Mouse (Mus musculus) heart, embryonic 10.5 days (tissue): ENCODE measurements around the gene Vmn1r86. TPM values are rescaled to one million over a fixed set of nuclear protein-coding genes. Genes with fewer than 3 reads are reported as not detected.
"Not testable (repeated sequence)": the region's sequence is repeated elsewhere in the genome, so short reads cannot be mapped to it uniquely, and the experiment has no call there.

ENCODE experiments used
- DNase-seq: peaks from one replicate; pipeline ENCODE4 v3.0.0-alpha.2; 2017; ENCODE audit warnings: low spot score
- H3K27ac ChIP-seq: fragments of 300-500 bp; sonication (generic); 2 replicates; pipeline ENCODE4 v1.5.1; 2016; ENCODE audit warnings: mild to moderate bottlenecking
- H3K27me3 ChIP-seq: fragments of 300-500 bp; sonication (generic); 2 replicates; pipeline ENCODE4 v1.6.1; 2016; ENCODE audit warnings: mild to moderate bottlenecking; ENCODE audit not compliant: poor library complexity, insufficient read depth, severe bottlenecking
- H3K36me3 ChIP-seq: fragments of 300-500 bp; sonication (generic); 2 replicates; pipeline ENCODE4 v1.6.1; 2016; ENCODE audit warnings: mild to moderate bottlenecking, moderate library complexity
- H3K4me1 ChIP-seq: fragments of 300-500 bp; sonication (generic); 2 replicates; pipeline ENCODE4 v1.6.1; 2016; ENCODE audit warnings: mild to moderate bottlenecking
- H3K4me3 ChIP-seq: fragments of 300-500 bp; sonication (generic); 2 replicates; pipeline ENCODE4 v1.5.1; 2016; ENCODE audit warnings: mild to moderate bottlenecking, moderate library complexity
- H3K9me3 ChIP-seq: fragments of 300-500 bp; sonication (generic); 2 replicates; pipeline ENCODE4 v1.6.1; 2016; ENCODE audit warnings: mild to moderate bottlenecking, moderate library complexity
- WGBS: fragments of 180-500 bp; shearing (Covaris S2); methylation state at CpG from one replicate; pipeline ENCODE4 v1.1.7; 2016; 5-methylcytosine and 5-hydroxymethylcytosine counted together
- polyA plus RNA-seq: library from polyadenylated mRNA; unstranded; fragments of >200 nt; fragmentation: Nextera tagmentation; extraction: Ambion mirVana; gene quantifications from 2 replicates; pipeline ENCODE4 v1.2.1, GENCODE M21; 2016

Gene Vmn1r86
- polyA plus RNA-seq = not detected in 2 replicates

- H3K27me3 ChIP-seq = no peaks in the 10 kb centered on the region
- DNase-seq = no peak
- H3K9me3 ChIP-seq = no peaks in the 10 kb centered on the region
- H3K4me3 ChIP-seq = no peak within 1 kb of the TSS
- no peak within 1 kb of the TSS for H3K27ac ChIP-seq
- no peaks in the 10 kb centered on the region for H3K36me3 ChIP-seq
- no peaks in the 10 kb centered on the region for H3K4me1 ChIP-seq
Measured at GRCm38 (mm10) chr7:13119817-13120216, at the start of gene Vmn1r86. Gene Vmn1r86 (minus strand): TSS chr7:13119917.

GRCm38 (mm10) chr7:13159268-13159667 is 39.6 kb upstream of the Vmn1r86 start, which contains the start of gene Vmn1r88:
Gene Vmn1r88 (plus strand): TSS chr7:13159568.
- Histone ChIP-seq H3K4me3 (no peak within 1 kb of the TSS), H3K4me1 (no peaks in the 10 kb centered on the region), H3K9me3 (0 out of 2 replicates have a peak, but pooled peaks cover 6% of the 10 kb centered on the region)

GRCm38 (mm10) chr7:13140057-13140456 is 20.3 kb upstream of the Vmn1r86 start, which contains the start of gene Vmn1r87:
Gene Vmn1r87 (minus strand): TSS chr7:13140157.
- DNase-seq = no peak
- Histone ChIP-seq H3K36me3 (no peaks in the 10 kb centered on the region), H3K4me3 (no peak within 1 kb of the TSS), H3K27me3 (no peaks in the 10 kb centered on the region), H3K4me1 (no peaks in the 10 kb centered on the region), H3K27ac (no peak within 1 kb of the TSS), H3K9me3 (no peaks in the 10 kb centered on the region)
- WGBS = 58% methylated on average over 1 of the region's 1 CpGs

More at GRCm38 (mm10) chr7:13159268-13159667, 39.6 kb upstream of the Vmn1r86 start, which contains the start of gene Vmn1r88:
- H3K27me3 ChIP-seq = no peaks in the 10 kb centered on the region
- no peak for DNase-seq
- H3K36me3 ChIP-seq = no peaks in the 10 kb centered on the region
- H3K27ac ChIP-seq = no peak within 1 kb of the TSS

GRCm38 (mm10) chr7:13137340-13137739 is 17.6 kb upstream of the Vmn1r86 start:
- DNase-seq = no peak
- no peak overlapping the region for H3K4me3 ChIP-seq
- no peaks in the 10 kb centered on the region for H3K4me1 ChIP-seq
- H3K27ac ChIP-seq = no peak overlapping the region
- no peaks in the 10 kb centered on the region for H3K9me3 ChIP-seq
- no peaks in the 10 kb centered on the region for H3K27me3 ChIP-seq
- no peaks in the 10 kb centered on the region for H3K36me3 ChIP-seq

GRCm38 (mm10) chr7:13131856-13132255 is 12.1 kb upstream of the Vmn1r86 start:
- 77% methylated on average over 2 of the region's 2 CpGs for WGBS
- no peak for DNase-seq
- no peaks in the 10 kb centered on the region for H3K9me3 ChIP-seq
- H3K27me3 ChIP-seq = no peaks in the 10 kb centered on the region
- H3K27ac ChIP-seq = no peak overlapping the region
- H3K4me3 ChIP-seq = no peak overlapping the region
- H3K36me3 ChIP-seq = no peaks in the 10 kb centered on the region
- no peaks in the 10 kb centered on the region for H3K4me1 ChIP-seq

- H3K36me3 ChIP-seq, H3K27ac ChIP-seq, H3K4me1 ChIP-seq, DNase-seq, H3K27me3 ChIP-seq, H3K9me3 ChIP-seq: not testable (repeated sequence)
- WGBS = 1% methylated on average over 21 of the region's 34 CpGs
- peak overlapping the region; percentile 40 for H3K4me3 ChIP-seq
Measured at GRCm38 (mm10) chr7:13123554-13124153, 3.9 kb upstream of the Vmn1r86 start.

- Histone ChIP-seq H3K27me3 (no peaks in the 10 kb centered on the region), H3K4me1 (no peaks in the 10 kb centered on the region), H3K36me3 (no peaks in the 10 kb centered on the region), H3K4me3 (no peak within 1 kb of the TSS), H3K9me3 (no peaks in the 10 kb centered on the region), H3K27ac (no peak within 1 kb of the TSS)
- WGBS = 59% methylated on average over 3 of the region's 3 CpGs
- no peak for DNase-seq
Measured at GRCm38 (mm10) chr7:13095073-13095472, 24.6 kb downstream of the Vmn1r86 start, which contains the start of gene Vmn1r85. Gene Vmn1r85 (minus strand): TSS chr7:13095173.

- 46% methylated on average over 5 of the region's 5 CpGs for WGBS
- Histone ChIP-seq H3K4me1 (no peaks in the 10 kb centered on the region), H3K27me3 (no peaks in the 10 kb centered on the region), H3K9me3 (no peaks in the 10 kb centered on the region), H3K36me3 (no peaks in the 10 kb centered on the region), H3K27ac (no peak overlapping the region), H3K4me3 (no peak overlapping the region)
- DNase-seq = no peak
Measured at GRCm38 (mm10) chr7:13072293-13072692, 47.4 kb downstream of the Vmn1r86 start.

GRCm38 (mm10) chr7:13063399-13063798 is 56.3 kb downstream of the Vmn1r86 start:
- H3K4me1 ChIP-seq = not testable (repeated sequence)
- WGBS = 48% methylated on average over 2 of the region's 2 CpGs

GRCm38 (mm10) chr7:13059536-13059935 is 60.2 kb downstream of the Vmn1r86 start:
- no peak overlapping the region for H3K4me3 ChIP-seq
- H3K27ac ChIP-seq = no peak overlapping the region
- no peak for DNase-seq
- no peaks in the 10 kb centered on the region for H3K36me3 ChIP-seq
- no peaks in the 10 kb centered on the region for H3K4me1 ChIP-seq
- WGBS = 89% methylated on average over 9 of the region's 9 CpGs
- H3K27me3 ChIP-seq = no peaks in the 10 kb centered on the region
- peaks cover 5% of the 10 kb centered on the region; the same call in 1 of the 2 replicates for H3K9me3 ChIP-seq

More at GRCm38 (mm10) chr7:13063399-13063798, 56.3 kb downstream of the Vmn1r86 start:
- not testable (repeated sequence) for H3K36me3 ChIP-seq, DNase-seq, H3K9me3 ChIP-seq, H3K4me3 ChIP-seq, H3K27ac ChIP-seq, H3K27me3 ChIP-seq

- no peaks in the 10 kb centered on the region for H3K36me3 ChIP-seq
- no peaks in the 10 kb centered on the region for H3K4me1 ChIP-seq
- H3K4me3 ChIP-seq = no peak overlapping the region
- 61% methylated on average over 8 of the region's 8 CpGs for WGBS
- H3K27me3 ChIP-seq = no peaks in the 10 kb centered on the region
- no peaks in the 10 kb centered on the region for H3K9me3 ChIP-seq
- no peak overlapping the region for H3K27ac ChIP-seq
- DNase-seq = no peak
Measured at GRCm38 (mm10) chr7:13056913-13057700, 62.6 kb downstream of the Vmn1r86 start.

- H3K27me3 ChIP-seq = no peaks in the 10 kb centered on the region
- DNase-seq = peak; percentile 97
- H3K4me1 ChIP-seq = no peaks in the 10 kb centered on the region
- H3K36me3 ChIP-seq = no peaks in the 10 kb centered on the region
- under 1% methylated on average over 41 of the region's 41 CpGs for WGBS
- H3K9me3 ChIP-seq = no peaks in the 10 kb centered on the region
- H3K27ac ChIP-seq = peak within 1 kb of the TSS; percentile 92
- H3K4me3 ChIP-seq = peak within 1 kb of the TSS; percentile 78
Measured at GRCm38 (mm10) chr7:13054287-13055010, 65.3 kb downstream of the Vmn1r86 start, which contains the start of gene Mzf1. Gene Mzf1 (minus strand): TSS chr7:13054764.

- Histone ChIP-seq H3K4me1 (no peaks in the 10 kb centered on the region), H3K27ac (peak overlapping the region; percentile 92), H3K4me3 (peak overlapping the region; percentile 78), H3K27me3 (no peaks in the 10 kb centered on the region), H3K9me3 (no peaks in the 10 kb centered on the region), H3K36me3 (no peaks in the 10 kb centered on the region)
- no peak for DNase-seq
- WGBS = 4% methylated on average over 15 of the region's 15 CpGs
Measured at GRCm38 (mm10) chr7:13053961-13054286, 65.8 kb downstream of the Vmn1r86 start.
